Mouse (Mus musculus) gastrocnemius, postnatal 4 days (tissue): ENCODE measurements at regions not wholly inside any gene's neighbourhood (a gene's known extent, or its start where the extent isn't known, plus 50 kb on each side); places are given as distances from the start of the nearest gene placed in this dataset.
A peak's percentile ranks its signal among the peaks of the same experiment; 100 is the strongest.

ENCODE experiments used
- DNase-seq, 2 experiments: peaks; one replicate each; pipeline ENCODE4 v3.0.0; 2021 to 2022; ENCODE audit warnings: low spot score in 2 of 2, mixed read lengths in 2 of 2

DNA sequence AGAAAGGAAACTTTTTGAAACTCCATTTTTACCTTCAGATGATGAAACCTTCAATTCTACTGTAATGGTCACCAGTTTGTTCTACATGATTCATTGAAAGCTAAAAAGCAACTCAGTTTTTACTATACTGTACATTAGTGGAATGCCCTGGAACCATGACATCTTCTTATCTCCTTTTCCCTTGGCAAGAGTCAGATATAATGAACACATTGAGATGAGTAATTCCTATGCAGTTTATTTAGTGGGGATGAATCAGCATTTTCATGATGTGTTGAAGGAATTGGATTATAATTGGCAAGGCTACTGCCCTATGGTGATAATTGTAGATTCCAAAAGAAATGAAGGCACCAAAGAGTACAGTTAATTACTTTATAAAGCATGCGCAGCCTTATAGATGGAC, 165.8 kb upstream of the Mmadhc start:
- no peak for DNase-seq

DNA sequence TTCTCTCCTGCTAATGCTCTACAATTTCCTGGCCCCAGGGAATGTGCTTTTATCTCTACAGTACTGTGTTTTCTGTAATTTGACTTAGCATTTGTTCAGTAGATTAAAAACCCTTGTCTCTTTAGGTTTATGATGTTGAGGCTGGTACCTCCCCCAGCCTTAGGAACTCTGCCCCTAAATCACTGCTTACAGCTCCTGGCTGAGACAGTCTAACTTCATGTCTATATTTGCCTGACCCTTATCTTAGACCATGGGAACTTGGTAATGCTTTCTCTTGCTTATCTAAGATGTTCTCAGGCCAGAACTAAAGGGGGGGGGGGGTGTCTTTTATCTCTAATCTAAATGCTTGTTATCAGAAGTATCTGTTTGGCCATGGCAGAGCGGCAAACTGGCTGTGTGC, 160.1 kb upstream of the Mmadhc start:
- no peak for DNase-seq

DNA sequence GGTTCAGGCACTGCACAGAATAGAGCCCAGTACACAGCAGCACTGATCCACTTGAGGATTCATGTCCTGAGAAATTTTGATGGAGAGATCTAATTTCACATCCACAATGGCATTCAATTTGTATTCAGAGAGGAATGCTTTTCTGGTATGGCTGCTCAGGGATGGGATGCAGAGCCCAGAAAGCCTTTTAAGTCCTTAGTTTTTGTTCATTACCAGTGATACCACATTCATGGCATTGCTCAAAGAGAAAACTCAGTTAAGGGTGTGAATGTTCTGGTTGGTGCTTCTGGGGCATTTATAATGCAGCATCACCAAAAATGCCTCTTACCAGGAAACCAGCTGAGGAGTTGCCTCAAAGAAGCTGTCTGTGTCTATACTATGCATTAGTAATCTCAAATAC, 151.5 kb upstream of the Mmadhc start:
- DNase-seq: no peak

DNA sequence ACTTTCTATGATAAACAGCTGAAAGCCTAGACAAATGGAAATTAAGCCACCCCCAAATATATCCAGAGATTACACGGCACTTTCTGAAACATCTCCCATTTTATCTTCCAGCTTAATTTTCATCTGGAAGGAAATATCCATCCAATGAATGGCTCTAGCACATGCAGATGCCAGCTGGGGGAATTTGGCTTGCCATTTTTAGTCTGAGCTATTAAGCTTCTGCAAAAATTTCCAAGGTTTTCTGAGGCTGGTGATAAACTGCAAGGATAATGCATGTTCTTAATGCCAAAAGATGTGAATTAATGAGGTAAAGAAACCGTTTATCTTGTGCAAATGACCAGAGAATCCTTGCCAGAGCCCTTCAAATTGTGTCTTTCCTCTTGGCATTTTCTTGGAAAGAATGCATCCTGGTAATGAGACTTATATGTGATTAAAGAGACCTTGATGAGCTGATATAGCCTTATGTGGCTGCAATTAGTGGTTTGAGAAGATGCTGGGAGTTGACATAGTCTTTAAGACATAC, 149.4 kb upstream of the Mmadhc start:
- no peak for DNase-seq

DNA sequence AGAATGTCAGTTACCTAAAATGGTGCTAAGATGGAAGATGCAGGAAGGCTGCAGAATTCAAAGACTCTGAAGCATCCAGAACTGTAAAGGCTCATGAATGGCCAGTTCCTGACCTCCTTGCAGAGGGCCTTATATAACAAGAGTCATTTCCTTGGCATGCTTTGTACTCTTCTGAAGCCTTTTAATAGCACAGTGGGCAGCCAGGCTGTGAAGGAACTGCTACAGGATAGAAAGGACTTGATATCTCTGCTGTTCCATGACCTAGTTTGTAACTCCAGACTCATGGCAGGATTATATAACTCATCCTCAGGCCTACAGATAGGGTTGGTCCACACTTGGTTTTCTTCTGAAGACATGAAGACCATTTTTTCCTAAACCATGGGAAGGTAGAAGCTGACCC, 143.7 kb upstream of the Mmadhc start:
- DNase-seq: no peak

DNA sequence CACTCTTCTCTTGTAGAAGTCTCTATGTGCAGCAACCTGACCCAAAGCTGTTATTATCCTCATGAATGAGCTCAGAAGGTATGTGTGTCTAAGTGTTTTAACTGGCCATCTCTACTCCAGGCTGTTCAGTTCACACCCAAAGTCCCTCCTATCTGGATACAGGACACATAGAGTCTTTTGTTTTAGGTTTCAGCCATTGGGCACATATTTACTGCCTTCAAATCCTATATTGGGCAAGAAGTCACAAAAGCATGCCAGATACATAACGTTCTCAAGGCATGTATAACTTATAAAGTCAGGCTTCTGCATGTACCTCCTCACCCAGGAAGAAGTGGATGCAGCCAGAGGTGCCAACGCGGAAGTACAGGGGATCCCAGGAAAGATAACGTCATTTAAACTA, 136.6 kb upstream of the Mmadhc start:
- no peak for DNase-seq

DNA sequence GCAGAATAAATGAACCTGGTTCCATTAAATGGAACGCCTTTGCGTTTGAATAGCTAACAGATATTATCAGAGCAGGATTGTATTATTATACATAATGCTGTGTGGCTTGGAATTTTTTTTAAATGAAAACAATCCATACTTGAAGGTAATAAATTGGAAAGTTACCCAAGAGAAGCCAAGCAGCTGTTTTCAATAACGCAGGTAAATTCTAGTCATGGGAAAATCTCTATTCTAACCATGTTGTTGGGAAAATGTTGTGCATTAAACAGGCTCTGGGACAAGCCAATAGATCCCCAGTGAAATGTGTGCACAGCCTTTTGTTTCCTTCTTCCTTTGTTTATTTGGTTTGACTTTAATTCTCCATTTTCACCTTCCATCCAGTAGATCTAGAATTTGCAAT, 128.6 kb upstream of the Mmadhc start:
- no peak for DNase-seq

DNA sequence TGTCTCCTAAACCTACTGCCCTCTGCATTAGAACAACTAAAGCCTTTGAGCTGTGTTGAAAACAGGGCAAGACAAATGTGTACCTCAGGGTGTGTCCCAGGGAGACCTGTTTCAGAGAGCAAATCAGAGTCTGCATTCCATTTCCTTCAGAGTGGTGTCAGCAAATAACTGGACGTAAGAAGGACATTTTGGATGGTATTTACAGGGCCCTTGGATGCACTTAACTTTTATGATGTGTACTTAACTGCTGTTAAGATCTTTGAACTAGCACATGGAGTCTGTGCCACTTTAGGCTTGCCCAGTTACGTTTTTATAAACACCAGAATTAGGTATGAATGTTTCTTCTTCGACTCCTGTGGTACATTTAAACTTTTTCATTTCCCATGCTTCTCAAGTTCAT, 123.0 kb upstream of the Mmadhc start:
- no peak for DNase-seq

DNA sequence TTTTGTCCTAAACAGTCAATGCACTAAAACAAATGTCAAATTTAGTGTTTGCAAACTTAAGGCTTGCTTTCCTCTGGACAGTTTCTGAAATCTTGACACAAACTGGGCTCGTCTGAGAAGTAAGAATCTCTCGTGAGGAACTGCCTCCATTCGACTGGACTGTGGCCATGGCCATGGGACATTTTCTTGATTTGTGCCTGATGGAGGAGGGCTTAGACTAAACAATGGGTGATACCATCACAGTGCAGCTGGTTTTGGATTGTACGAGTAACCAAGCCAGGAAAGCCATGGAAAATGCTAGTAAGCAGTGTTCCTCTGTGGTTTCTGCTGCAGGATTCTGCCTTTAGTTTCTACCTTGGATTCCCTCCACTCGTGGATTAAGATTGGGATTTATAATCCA, 121.0 kb upstream of the Mmadhc start:
- no peak for DNase-seq

DNA sequence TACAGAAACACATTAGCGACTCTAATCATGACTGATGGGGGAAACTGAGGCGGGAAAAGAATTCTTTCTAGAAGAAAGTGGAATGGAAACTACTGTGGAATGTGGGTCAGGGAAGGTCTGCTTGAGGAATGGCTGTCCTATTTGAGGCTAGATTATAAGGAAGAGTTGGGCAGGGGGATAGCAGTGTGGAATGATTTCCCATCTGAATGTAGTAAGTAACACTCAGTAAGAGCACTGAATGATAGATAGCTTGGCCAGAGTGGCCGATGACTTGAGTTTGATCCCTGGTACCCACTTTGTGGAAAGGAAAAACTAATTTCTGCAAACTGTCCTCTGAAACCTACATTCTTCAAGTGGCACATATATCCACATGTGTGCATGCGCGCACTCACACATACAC, 120.5 kb upstream of the Mmadhc start:
- no peak for DNase-seq

DNA sequence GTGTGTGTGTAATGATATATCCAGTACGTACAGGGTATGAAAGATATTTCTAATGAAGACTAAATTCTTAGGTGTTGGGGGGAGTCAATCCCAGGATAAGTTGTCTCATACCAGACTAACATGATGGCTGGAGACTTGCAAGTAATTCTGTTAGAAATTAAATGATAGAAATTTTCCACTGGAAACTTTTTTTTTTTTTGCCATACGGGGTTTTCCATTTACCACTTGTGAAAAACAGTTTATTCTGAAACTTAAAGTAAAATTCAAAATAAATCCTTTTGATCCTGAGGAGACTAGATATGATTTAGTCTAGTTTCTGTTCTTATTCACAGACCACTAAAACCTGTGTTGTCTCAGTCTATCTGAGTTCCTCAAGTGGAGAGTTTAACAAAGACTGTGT, 119.5 kb upstream of the Mmadhc start:
- DNase-seq: no peak

DNA sequence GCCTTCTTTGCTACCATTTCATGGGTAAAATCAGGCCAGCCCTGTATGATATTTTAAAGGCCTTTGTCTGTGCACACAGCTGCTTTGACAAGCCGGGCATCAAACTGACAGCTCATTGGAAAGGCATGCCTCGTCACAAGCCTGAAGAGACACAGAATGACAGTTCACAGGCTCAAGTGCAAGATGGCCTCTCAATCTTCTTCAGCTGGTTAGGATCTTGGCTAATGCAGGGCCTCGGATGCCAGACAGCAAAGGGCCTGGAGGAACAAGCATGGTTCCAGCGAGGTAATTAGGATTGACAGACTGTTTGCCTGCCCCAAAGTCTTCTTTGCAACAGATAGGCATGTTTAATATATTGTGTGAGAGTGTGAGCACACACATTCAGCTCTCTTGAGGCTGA, 109.3 kb upstream of the Mmadhc start:
- no peak for DNase-seq

DNA sequence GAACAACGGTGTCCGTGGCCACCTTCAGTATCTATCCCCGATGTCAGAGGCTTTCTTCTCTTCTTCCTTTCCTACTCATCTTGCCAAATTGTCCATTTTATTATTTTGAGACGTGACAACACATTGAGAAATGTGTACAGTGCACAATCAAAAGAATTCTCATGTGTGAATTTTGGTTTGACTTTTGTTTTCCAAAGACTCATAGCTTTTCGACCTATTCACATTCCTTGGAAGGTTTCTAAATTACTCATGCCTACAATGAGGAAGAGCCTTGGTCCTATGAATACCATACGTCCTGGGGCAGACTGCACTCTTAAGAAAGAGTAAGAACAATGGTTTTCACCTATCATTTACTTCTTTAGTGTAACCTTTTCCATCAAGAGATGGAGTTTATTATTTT, 106.5 kb upstream of the Mmadhc start:
- no peak for DNase-seq

DNA sequence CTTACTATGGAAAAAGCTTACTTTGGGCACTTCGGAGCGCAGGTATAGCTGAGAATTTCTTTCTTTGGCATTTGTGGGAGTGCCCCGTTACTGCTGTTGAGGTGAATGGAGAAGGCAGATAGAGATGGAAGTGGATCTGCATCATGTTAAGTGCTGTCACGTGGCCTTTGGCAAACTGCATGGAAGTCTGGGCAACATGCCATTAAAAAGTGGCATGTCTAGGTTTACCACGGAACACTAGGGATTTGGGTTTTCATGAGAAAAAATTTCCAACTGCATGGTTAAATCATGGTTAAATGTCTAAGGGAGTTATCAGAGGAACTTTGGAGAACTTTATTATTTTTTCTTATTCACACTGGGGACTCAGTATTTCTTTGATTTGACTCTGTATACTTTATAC, 102.0 kb upstream of the Mmadhc start:
- DNase-seq: no peak

DNA sequence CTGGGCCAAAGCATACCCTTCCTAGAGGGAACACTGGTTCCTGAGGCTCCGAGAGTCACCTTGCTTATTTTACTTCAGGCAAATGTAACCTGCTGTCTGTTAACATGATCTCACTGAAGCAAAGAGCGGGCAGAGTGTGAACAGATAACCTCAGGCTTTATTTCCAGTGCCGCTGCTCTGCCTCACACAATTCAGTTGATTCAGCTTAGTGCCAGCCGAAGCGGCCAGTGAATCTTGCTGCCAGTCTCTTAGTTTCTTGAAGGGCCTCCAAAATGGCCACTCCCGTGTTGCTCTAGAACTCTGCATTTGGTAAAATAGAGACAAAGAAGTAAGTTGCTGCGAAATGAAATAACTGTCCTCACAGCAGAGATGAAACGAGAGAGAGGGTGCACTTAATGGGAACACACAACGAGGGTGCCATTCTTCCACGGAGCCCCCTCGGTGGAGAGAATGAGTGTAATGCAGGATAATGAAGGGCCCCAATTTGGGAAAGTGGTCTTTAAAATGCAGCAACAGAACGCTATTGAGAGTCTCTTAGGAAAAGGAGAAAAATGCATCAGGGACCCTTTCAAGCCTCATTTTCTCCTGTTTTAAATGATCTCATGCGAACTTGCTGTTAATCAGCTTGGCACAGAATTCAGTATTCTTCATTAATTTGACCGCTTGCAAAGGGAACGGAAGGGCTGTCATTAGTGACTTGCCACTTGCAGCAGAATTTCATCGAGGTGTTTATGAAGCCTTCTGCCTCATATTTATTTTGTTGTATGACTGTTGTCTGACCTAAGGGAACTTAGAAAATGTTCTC, 81.2 kb upstream of the Mmadhc start:
- no peak for DNase-seq

DNA sequence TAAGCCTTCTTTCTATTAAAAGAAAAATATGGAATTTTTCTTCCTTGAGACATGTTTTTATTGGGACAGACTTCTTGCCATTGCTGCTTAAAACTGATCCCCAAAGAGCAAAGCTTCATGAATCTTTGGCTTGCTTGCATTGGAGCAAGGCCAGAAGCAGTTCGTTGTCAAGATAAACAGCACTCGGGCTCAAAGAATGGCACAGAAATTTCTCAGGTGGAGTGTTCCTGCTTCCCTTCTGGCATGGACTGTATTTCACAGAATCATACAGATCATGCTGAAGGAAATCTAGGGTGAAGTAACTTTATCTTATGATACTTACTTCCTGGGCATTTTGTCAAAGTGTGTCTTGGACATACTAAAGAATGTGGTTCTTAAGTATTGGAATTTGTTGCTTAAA, 77.0 kb upstream of the Mmadhc start:
- DNase-seq: peak in 1 of 2 experiments; percentile 27

DNA sequence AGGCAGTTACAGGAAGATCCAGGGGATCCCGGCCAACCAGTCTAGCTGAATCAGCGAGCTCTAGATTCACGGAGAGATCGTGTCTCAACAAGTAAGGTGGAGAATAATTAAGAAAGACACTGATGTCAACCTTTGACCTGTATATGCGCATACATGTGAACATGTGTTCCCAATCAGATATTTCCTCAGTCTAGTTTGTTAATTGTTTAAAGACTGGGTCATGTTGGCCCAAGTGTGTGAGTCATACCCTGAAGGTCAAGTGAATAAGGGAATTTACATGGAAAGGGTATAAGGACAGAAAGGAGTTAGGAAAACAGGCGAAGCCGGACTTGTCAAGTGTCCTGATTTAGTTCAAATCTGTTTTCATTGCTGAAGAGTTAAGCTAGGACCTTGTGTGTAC, 76.4 kb upstream of the Mmadhc start:
- DNase-seq: no peak

DNA sequence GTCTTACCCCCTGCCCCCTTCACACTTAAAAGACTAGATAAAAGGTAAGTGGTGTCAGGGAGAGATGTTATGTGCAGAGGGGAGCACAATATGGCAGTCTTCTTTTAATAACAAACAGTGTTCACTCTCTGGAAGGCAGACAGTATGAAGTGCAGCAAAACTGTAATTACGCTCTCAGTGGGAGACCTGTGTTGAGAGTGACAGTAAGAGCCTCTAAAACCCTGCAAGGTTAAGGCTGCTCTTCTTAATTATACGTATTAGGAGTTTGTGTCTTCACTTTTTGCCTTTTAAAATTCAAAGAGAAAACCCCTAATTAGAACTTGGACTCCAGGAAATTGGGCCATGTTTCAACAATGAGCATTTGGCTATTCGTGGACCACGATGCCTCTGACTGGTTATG, 72.2 kb upstream of the Mmadhc start:
- DNase-seq: no peak

DNA sequence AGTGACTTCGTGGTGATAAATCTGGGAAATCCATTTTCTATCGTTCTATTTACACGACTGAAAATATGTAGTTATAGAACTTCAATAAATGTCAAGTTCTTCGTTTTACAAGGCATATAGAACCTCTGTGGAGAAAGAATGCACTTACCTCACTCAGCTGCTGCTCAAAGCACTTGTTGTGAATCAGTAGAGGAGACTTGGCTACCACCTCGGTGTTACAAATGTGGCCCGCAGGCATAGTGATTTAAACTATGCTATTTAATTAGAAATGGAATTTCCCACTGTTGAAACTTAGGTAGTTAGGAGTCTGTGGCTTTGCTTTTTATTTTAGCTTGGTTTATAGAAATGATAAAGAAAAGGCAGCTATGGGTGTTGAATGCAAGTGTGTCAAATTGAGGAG, 71.8 kb upstream of the Mmadhc start:
- DNase-seq: no peak

DNA sequence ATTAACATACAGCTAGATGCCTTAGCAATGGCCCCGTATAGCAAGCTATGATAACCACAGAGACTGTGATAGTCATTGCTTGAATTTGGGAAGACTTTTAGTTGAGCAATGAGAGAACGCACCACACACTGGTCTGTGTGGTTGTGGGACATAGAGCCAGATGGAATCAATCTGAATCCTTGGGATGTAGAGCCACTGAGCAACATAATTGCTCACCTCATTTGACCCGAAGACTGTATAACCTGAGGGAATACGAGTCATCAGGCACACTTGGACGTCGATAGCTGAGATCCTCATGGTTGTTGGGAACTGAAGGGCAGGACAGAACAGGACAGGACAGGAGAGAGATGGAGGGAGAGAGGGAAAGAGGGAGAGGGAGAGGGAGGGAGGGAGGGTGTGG, 68.6 kb upstream of the Mmadhc start:
- DNase-seq: no peak

DNA sequence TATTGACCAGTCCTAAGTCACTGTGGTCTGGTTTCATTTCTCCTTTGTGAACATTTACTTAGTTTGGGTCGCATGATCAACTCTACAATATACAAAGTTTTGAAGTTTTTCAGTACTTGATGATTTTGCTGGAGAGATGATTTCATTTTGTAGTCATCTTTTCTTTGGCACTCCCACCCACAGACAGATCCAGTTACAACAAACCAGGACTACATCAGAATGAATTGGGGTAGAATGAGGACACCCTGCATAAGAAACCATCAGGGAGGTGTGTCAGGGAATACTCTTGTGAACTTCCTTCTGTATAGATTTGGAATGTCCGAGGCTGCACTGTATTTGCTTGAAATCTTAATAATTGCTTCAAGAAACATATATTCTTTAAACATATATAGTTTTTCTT, 59.5 kb upstream of the Mmadhc start:
- no peak for DNase-seq

DNA sequence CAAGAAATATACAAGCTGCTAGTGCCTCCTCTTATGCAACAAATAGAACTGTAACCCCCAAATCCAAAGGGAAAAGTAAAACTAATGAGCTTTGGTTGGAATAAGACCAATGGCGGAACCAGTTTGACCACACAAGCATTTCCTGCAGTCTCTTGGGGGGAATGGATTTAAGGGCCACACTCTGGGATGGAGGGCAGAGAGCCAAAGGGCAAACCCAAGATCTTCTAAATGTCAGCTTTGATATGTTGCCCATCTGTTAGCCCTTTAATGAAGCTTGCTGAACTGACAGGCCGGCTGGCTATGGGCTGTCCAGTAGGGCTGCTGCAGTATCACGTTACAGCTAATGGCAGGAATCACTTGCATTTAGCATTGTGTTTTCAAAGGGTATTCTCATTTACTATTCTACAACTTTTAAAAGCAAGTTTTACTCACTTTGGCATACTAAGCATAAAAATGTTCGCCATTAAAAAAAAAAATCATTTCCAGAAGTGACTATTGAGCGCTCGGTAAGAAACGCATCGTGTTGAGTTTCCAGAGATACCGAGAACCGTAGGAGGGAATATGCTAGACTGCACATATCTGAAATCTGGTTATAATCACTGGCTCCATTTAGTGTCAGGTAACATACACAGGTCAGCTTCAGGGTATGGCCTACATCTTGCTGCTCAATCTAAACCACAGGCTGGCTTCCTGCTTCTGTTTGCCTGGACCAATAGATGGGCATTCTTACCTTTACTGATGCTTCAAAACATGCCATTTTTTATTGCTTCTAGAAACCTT, 51.1 kb upstream of the Mmadhc start:
- no peak for DNase-seq
